Mouse (Mus musculus) midbrain, embryonic 13.5 days (tissue): ENCODE data around the gene Pam16. TPM values are rescaled to one million over a fixed set of nuclear protein-coding genes. Genes with fewer than 3 reads are reported as not detected.
"Not testable (repeated sequence)": the region's sequence is repeated elsewhere in the genome, so short reads cannot be mapped to it uniquely, and the experiment has no call there.

Experiments used
- ATAC-seq: fragments of 200-750 bp; cut with Nextera tagmentation; 2 replicates; pipeline ENCODE4 v1.8.0; 2017; ENCODE audit warnings: mild to moderate bottlenecking, moderate TSS enrichment, moderate library complexity
- H3K27ac ChIP-seq: fragments of 300-500 bp; sonication (generic); 2 replicates; pipeline ENCODE4 v1.5.1; 2015; ENCODE audit warnings: inconsistent platforms, mild to moderate bottlenecking, moderate library complexity
- H3K27me3 ChIP-seq: fragments of 300-500 bp; sonication (generic); 2 replicates; pipeline ENCODE4 v1.6.1; 2015; ENCODE audit warnings: mild to moderate bottlenecking, inconsistent platforms
- H3K36me3 ChIP-seq: fragments of 300-500 bp; sonication (generic); 2 replicates; pipeline ENCODE4 v1.6.1; 2015; ENCODE audit warnings: mild to moderate bottlenecking, inconsistent platforms
- H3K4me1 ChIP-seq: fragments of 300-500 bp; sonication (generic); replicated peaks from 2 replicates; pipeline ENCODE4 v1.6.1; 2015; ENCODE audit warnings: inconsistent platforms
- H3K4me2 ChIP-seq: fragments of 300-500 bp; sonication (generic); replicated peaks from 2 replicates; pipeline ENCODE4 v1.6.1; 2015; ENCODE audit warnings: moderate library complexity, mild to moderate bottlenecking, inconsistent platforms
- H3K4me3 ChIP-seq: fragments of 300-500 bp; sonication (generic); replicated peaks from 2 replicates; pipeline ENCODE4 v1.5.1; 2015; ENCODE audit warnings: mild to moderate bottlenecking, inconsistent platforms
- H3K9ac ChIP-seq: fragments of 300-500 bp; sonication (generic); replicated peaks from 2 replicates; pipeline ENCODE4 v1.6.1; 2015; ENCODE audit warnings: mild to moderate bottlenecking, inconsistent platforms
- H3K9me3 ChIP-seq: fragments of 300-500 bp; sonication (generic); 2 replicates; pipeline ENCODE4 v1.6.1; 2016; ENCODE audit warnings: mild to moderate bottlenecking, inconsistent platforms
- WGBS: fragments of 180-500 bp; shearing (Covaris S2); methylation state at CpG from one replicate; pipeline ENCODE4 v1.1.7; 2015; 5-methylcytosine and 5-hydroxymethylcytosine counted together
- polyA plus RNA-seq: library from polyadenylated mRNA; unstranded; fragments of >200 nt; fragmentation: Nextera tagmentation; extraction: Ambion mirVana; gene quantifications from 2 replicates; pipeline ENCODE4 v1.2.1, GENCODE M21; 2015

Pam16 gene
- polyA plus RNA-seq, 1 experiment from 2014 or later = 155 TPM

- H3K9me3 ChIP-seq = no peaks in the 10 kb centered on the region
- peak overlapping the region; percentile 62 for H3K4me2 ChIP-seq
- peaks cover 7% of the 10 kb centered on the region for H3K36me3 ChIP-seq
- ATAC-seq = peak; percentile 62
- H3K27ac ChIP-seq = peak overlapping the region; percentile 82
- 9% methylated on average over 14 of the region's 14 CpGs for WGBS
- H3K4me1 ChIP-seq = peaks cover 19% of the 10 kb centered on the region
- peak overlapping the region; percentile 53 for H3K9ac ChIP-seq
- no peaks in the 10 kb centered on the region for H3K27me3 ChIP-seq
- peak overlapping the region; percentile 50 for H3K4me3 ChIP-seq
These were observed 38.9 kb downstream of the Pam16 start for GRCm38 (mm10) chr16:4585642-4586530.

GRCm38 (mm10) chr16:4584438-4584837 is 40.4 kb downstream of the Pam16 start:
- Histone ChIP-seq H3K4me3 (no peak overlapping the region), H3K27ac (no peak overlapping the region), H3K9ac (no peak overlapping the region), H3K4me1 (peaks cover 19% of the 10 kb centered on the region), H3K36me3 (no peaks in the 10 kb centered on the region), H3K4me2 (no peak overlapping the region), H3K9me3 (no peaks in the 10 kb centered on the region), H3K27me3 (no peaks in the 10 kb centered on the region)
- no peak for ATAC-seq
- 77% methylated on average over 5 of the region's 5 CpGs for WGBS

- no peaks in the 10 kb centered on the region for H3K27me3 ChIP-seq
- peaks cover 19% of the 10 kb centered on the region for H3K4me1 ChIP-seq
- no peaks in the 10 kb centered on the region for H3K36me3 ChIP-seq
- H3K9me3 ChIP-seq = no peaks in the 10 kb centered on the region
- H3K9ac ChIP-seq = no peak overlapping the region
- ATAC-seq = no peak
- no peak overlapping the region for H3K4me2 ChIP-seq
- no peak overlapping the region for H3K4me3 ChIP-seq
- no peak overlapping the region for H3K27ac ChIP-seq
- WGBS = 83% methylated on average over 3 of the region's 3 CpGs
These were observed 41.0 kb downstream of the Pam16 start for GRCm38 (mm10) chr16:4583807-4584206.

- not testable (repeated sequence) for H3K27ac ChIP-seq, H3K4me1 ChIP-seq, H3K27me3 ChIP-seq, H3K9ac ChIP-seq, H3K4me2 ChIP-seq, H3K4me3 ChIP-seq, H3K36me3 ChIP-seq, ATAC-seq, H3K9me3 ChIP-seq
- WGBS = 90% methylated on average over 4 of the region's 4 CpGs
These were observed 43.6 kb downstream of the Pam16 start for GRCm38 (mm10) chr16:4581179-4581578.

- Histone ChIP-seq H3K4me1 (no peaks in the 10 kb centered on the region), H3K36me3 (no peaks in the 10 kb centered on the region), H3K9ac (no peak overlapping the region), H3K9me3 (no peaks in the 10 kb centered on the region), H3K27me3 (no peaks in the 10 kb centered on the region), H3K4me3 (no peak overlapping the region), H3K27ac (no peak overlapping the region), H3K4me2 (no peak overlapping the region)
- 88% methylated on average over 7 of the region's 7 CpGs for WGBS
- ATAC-seq = no peak
These were observed 46.2 kb downstream of the Pam16 start for GRCm38 (mm10) chr16:4578630-4579029.

GRCm38 (mm10) chr16:4576873-4577272 is 47.9 kb downstream of the Pam16 start:
- H3K36me3 ChIP-seq = no peaks in the 10 kb centered on the region
- no peaks in the 10 kb centered on the region for H3K9me3 ChIP-seq
- no peaks in the 10 kb centered on the region for H3K4me1 ChIP-seq
- H3K4me3 ChIP-seq = no peak overlapping the region
- 77% methylated on average over 2 of the region's 2 CpGs for WGBS
- no peak overlapping the region for H3K4me2 ChIP-seq
- H3K9ac ChIP-seq = no peak overlapping the region
- no peaks in the 10 kb centered on the region for H3K27me3 ChIP-seq
- no peak overlapping the region for H3K27ac ChIP-seq
- no peak for ATAC-seq

GRCm38 (mm10) chr16:4576038-4576437 is 48.8 kb downstream of the Pam16 start:
- no peak overlapping the region for H3K4me2 ChIP-seq
- WGBS = 57% methylated on average over 2 of the region's 2 CpGs
- ATAC-seq = no peak
- H3K27ac ChIP-seq = no peak overlapping the region
- H3K27me3 ChIP-seq = no peaks in the 10 kb centered on the region
- H3K36me3 ChIP-seq = no peaks in the 10 kb centered on the region
- H3K9me3 ChIP-seq = no peaks in the 10 kb centered on the region
- no peak overlapping the region for H3K9ac ChIP-seq
- no peaks in the 10 kb centered on the region; the same call in 1 of the 2 replicates for H3K4me1 ChIP-seq
- H3K4me3 ChIP-seq = no peak overlapping the region

- no peaks in the 10 kb centered on the region for H3K27me3 ChIP-seq
- H3K27ac ChIP-seq = no peak overlapping the region
- no peak overlapping the region for H3K4me2 ChIP-seq
- 0 out of 2 replicates have a peak overlapping the region, but pooled peaks have one; percentile 36 for H3K9ac ChIP-seq
- no peaks in the 10 kb centered on the region for H3K9me3 ChIP-seq
- H3K4me1 ChIP-seq = peaks cover 4% of the 10 kb centered on the region; the same call in 1 of the 2 replicates
- 61% methylated on average over 4 of the region's 4 CpGs for WGBS
- no peak overlapping the region for H3K4me3 ChIP-seq
- ATAC-seq = no peak
- no peaks in the 10 kb centered on the region for H3K36me3 ChIP-seq
These were observed 54.1 kb downstream of the Pam16 start for GRCm38 (mm10) chr16:4570737-4571136.

GRCm38 (mm10) chr16:4567912-4568311 is 56.9 kb downstream of the Pam16 start:
- Histone ChIP-seq H3K27me3 (no peaks in the 10 kb centered on the region), H3K27ac (no peak overlapping the region), H3K4me3 (no peak overlapping the region), H3K9me3 (no peaks in the 10 kb centered on the region), H3K9ac (no peak overlapping the region), H3K36me3 (no peaks in the 10 kb centered on the region), H3K4me2 (no peak overlapping the region), H3K4me1 (peaks cover 4% of the 10 kb centered on the region; the same call in 1 of the 2 replicates)
- WGBS = 18% methylated on average over 4 of the region's 4 CpGs
- ATAC-seq = peak; percentile 45; the same call in 1 of the 2 replicates

Other genes starting within 250 kb of the Pam16 start
- gene Adcy9, start 204.5 kb downstream of the Pam16 start, polyA plus RNA-seq = 2.4 and 2.8 TPM in 2 replicates
- gene Srl, start 83.2 kb downstream of the Pam16 start, polyA plus RNA-seq = 20.5 and 21.6 TPM in 2 replicates
- gene Tfap4, start 65.1 kb downstream of the Pam16 start, polyA plus RNA-seq = 10.5 and 11.2 TPM in 2 replicates
- 20.0 and 26.3 TPM in 2 replicates for gene Glis2, start 30.3 kb downstream of the Pam16 start, polyA plus RNA-seq
- gene Vasn, start 15.0 kb upstream of the Pam16 start, polyA plus RNA-seq = 3.2 and 4.6 TPM in 2 replicates
- 50.5 and 54.3 TPM in 2 replicates for gene Dnaja3, start 15.0 kb upstream of the Pam16 start, polyA plus RNA-seq
- gene Coro7, start 54.8 kb upstream of the Pam16 start, polyA plus RNA-seq = 25.1 and 26.5 TPM in 2 replicates
- gene Nmral1, start 94.4 kb upstream of the Pam16 start, polyA plus RNA-seq = 102 and 104 TPM in 2 replicates
- 81.8 and 87.6 TPM in 2 replicates for gene Hmox2, start 101.4 kb upstream of the Pam16 start, polyA plus RNA-seq
- 108 and 109 TPM in 2 replicates for gene Cdip1, start 165.3 kb upstream of the Pam16 start, polyA plus RNA-seq
- gene 4930562C15Rik, start 210.4 kb upstream of the Pam16 start, polyA plus RNA-seq = 0.40 and 0.50 TPM in 2 replicates